Mouse (Mus musculus) embryonic stem cell, embryonic (primary cell): Measurements from ENCODE around the gene Cux1.

Source experiments
- CTCF ChIA-PET, 4 experiments: fragments of 300-600 bp in 2 of 4; fragments of 350-600 bp in 2 of 4; sonication (Branson Sonifier 250); formaldehyde crosslinking; loops; one replicate each; lab custom pipeline; 2022; ENCODE audit warnings: inconsistent platforms in 2 of 4; lab: Charles Lee
- POLR2A ChIA-PET, 4 experiments: fragments of 300-600 bp in 2 of 4; fragments of 350-600 bp in 2 of 4; sonication (Branson Sonifier 250); formaldehyde crosslinking; loops; one replicate each; lab custom pipeline; 2022; ENCODE audit warnings: antibody characterized with exemption in 4 of 4, inconsistent platforms in 1 of 4; lab: Charles Lee

The Cux1 gene

GRCm38 (mm10) chr5:136557446-136557845, 9.8 kb downstream of the Cux1 start:
- CTCF ChIA-PET, result interaction anchor here in 3 of 4 experiments (0.6 to 1.0 kb wide), 3 partner anchors 8 to 107 kb away, joined by 3 to 5 read pairs (median 4); no protein-coding TSS in a partner anchor
- POLR2A ChIA-PET, result interaction anchor here in 3 of 4 experiments (0.5 to 1.8 kb wide), 5 partner anchors 32 to 151 kb away, joined by 3 to 5 read pairs (median 4); no protein-coding TSS in a partner anchor

DNA sequence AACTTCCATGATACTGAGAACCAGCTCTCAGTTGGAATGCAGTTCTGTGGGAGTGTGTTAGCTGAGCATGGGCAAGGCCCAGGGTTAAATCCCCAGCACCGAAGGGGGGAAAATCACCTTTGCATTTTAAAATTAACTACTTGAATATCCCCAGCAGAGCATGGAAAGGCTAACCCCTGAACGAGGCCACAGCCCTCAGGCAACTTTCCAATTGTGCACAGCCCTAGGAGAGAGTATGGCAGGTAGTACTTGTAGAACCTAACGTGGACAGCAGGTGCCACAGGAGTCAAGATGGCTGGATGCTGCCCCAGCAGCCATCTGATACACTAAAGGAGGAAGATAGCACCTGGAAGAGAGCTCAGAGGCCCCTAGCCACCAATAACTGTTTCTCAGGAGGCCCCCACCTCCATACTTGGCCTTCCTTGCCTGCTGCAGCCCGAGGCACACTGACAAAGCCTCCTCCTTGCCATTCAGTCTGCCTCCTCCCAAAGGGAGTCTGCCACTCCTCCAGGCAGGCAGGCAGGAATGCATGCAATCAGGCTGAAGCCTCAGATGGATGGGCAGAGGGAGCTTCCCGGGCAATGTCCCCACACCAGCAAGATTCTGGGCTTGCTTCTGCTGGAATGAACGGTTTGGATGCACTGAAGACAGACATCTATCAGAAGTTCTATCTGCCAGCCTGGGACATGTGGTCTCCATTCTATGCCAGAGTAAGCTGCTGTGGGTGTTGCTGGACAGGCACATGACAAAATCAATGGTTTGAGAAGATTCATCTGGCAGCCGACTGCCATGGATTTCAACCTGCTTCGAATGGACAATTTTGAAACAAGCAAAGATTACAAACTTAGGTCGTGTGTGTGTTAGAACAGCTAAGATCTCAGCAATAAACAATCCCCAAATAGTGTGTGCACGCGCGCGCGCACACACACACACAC, 10.7 kb downstream of the Cux1 start:
- ChIA-PET CTCF (interaction anchor here in 2 of 4 experiments (0.6 to 0.8 kb wide), 2 partner anchors 9 to 35 kb away, joined by 4 to 5 read pairs; no protein-coding TSS in a partner anchor), POLR2A (interaction anchor here in 3 of 4 experiments (0.5 to 1.8 kb wide), 8 partner anchors 22 to 152 kb away, joined by 3 to 5 read pairs (median 3); no protein-coding TSS in a partner anchor)

- ChIA-PET CTCF (no interaction called here), POLR2A (interaction anchor here in 2 of 4 experiments (0.6 to 1.8 kb wide), 3 partner anchors 11 to 30 kb away, joined by 3 to 5 read pairs (median 3); no protein-coding TSS in a partner anchor)
These were observed 11.6 kb downstream of the Cux1 start for GRCm38 (mm10) chr5:136555703-136556102.

DNA sequence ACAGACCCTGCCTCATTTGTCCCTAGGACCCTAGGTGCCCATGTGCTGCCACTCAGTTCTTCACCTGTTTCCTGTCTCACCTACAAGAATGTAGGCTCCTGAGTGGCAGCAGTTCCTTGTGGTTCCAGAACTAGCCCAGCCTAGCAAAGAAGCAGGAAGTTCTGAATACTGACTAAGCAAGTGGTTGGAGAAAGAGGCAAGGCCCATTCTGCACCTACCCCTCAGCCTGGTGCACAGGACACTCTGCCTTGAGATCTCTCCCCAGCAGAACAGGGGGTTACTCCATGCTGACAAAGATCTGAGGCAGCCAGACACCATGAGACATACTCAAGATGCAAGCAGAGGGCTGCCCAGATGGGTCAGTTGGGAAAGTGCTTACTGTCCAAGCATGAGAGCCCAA, 14.5 kb downstream of the Cux1 start:
- ChIA-PET CTCF (no interaction called here), POLR2A (no interaction called here)

DNA sequence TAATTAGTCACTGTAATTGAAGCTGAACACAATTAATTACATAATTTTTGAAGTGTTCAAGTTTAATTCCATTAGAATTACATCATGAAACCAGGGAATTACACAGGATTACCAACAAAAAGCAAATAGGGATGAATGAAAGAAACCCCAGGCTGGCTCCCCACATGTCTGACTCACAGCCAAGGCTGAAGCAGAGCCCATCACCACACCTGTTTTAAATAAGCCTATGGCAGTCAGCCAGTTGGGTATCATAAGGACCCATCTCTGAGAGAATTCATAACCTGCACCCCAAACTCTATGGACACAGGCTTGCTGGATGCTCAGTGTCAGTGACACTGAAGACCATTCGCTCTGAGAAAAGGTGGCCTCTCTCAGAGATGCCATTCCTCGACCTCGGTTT, 15.2 kb downstream of the Cux1 start:
- POLR2A ChIA-PET, result interaction anchor here in 2 of 4 experiments (0.8 to 1.6 kb wide), 2 partner anchors 13 to 18 kb away, joined by 3 to 4 read pairs; no protein-coding TSS in a partner anchor
- CTCF ChIA-PET, result interaction anchor here in 1 of 4 experiments (0.6 kb wide), 1 partner anchor 128 kb away, joined by 4 read pairs; no protein-coding TSS in a partner anchor

DNA sequence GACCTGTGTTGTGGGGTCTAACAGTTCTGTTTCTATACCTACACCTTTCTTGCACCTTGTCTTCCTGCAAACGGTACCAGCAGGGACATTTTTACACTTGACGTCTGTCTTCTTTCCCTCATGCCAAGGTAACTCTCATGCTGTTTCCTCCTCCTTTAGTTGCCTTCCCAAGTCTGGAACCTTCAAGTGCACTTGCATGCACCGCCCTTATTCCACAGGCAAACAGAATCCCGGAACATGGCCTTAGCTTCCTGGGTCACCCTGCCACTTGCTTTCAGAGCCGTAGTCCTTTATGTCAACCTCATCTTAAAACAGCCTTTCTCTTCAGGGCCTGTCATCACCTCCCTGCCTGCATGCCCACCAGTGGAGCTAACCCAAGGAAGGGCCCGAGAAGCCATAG, 15.7 kb downstream of the Cux1 start:
- ChIA-PET CTCF (interaction anchor here in 1 of 4 experiments (0.5 kb wide), 1 partner anchor 22 kb away, joined by 6 read pairs; no protein-coding TSS in a partner anchor), POLR2A (interaction anchor here in 2 of 4 experiments (0.5 to 1.6 kb wide), 4 partner anchors 10 to 18 kb away, joined by 3 to 4 read pairs (median 3); no protein-coding TSS in a partner anchor)

- ChIA-PET POLR2A (interaction anchor here in 1 of 4 experiments (0.9 to 1.6 kb wide), 2 partner anchors 14 to 17 kb away, joined by 3 to 4 read pairs; no protein-coding TSS in a partner anchor), CTCF (interaction anchor here in 1 of 4 experiments (0.6 kb wide), 1 partner anchor 313 kb away, joined by 3 read pairs; no protein-coding TSS in a partner anchor)
These were observed 16.6 kb downstream of the Cux1 start for GRCm38 (mm10) chr5:136550726-136551125.

DNA sequence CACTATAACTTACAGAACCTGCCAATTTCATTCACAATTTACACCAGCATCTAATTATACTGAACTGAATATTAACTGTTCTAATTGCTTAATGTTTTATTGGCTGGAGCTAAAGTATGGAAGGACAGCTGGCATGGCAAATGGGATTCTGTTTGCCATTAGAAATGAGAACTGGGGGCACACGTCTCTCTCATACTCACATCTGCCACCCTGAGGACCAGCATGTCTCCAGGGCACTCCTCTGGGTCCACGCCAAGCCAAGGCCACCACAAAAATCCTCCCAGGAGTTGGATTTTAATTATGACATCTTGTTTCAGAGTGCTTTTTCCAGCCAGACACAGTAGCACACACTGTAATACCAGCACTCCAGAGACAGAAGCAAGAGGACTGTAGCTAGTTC, 18.5 kb downstream of the Cux1 start:
- ChIA-PET CTCF (interaction anchor here in 1 of 4 experiments (0.9 kb wide), 1 partner anchor 75 kb away, joined by 3 read pairs; no protein-coding TSS in a partner anchor), POLR2A (interaction anchor here in 2 of 4 experiments (1.4 to 2.7 kb wide), 4 partner anchors 11 to 14 kb away, joined by 3 to 9 read pairs (median 6); no protein-coding TSS in a partner anchor)

GRCm38 (mm10) chr5:136545061-136545460, 22.2 kb downstream of the Cux1 start:
- ChIA-PET POLR2A (interaction anchor here in 1 of 4 experiments (0.6 to 1.6 kb wide), 7 partner anchors 9 to 386 kb away, joined by 3 to 6 read pairs (median 4); no protein-coding TSS in a partner anchor), CTCF (interaction anchor here in 1 of 4 experiments (0.6 kb wide), 1 partner anchor 166 kb away, joined by 3 read pairs; no protein-coding TSS in a partner anchor)

DNA sequence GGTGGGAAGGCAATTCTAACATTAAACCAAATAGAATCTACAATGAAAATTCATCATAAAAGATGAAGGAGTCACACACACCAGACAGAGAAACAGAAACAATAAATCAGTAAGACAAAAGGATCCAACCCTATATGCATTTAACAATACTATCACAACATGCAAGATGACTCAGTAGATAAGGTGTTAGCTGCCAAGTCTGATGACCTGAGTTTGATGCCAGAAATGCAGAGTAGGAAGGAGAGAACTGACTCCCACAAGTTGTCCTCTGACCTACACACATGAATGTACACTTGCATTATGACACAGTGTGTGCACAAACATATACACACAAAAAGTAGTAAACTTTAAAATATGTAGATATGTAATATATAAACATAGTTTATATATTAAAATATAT, 24.1 kb downstream of the Cux1 start:
- ChIA-PET CTCF (no interaction called here), POLR2A (interaction anchor here in 1 of 4 experiments (1.4 kb wide), 1 partner anchor 14 kb away, joined by 3 read pairs; no protein-coding TSS in a partner anchor)

DNA sequence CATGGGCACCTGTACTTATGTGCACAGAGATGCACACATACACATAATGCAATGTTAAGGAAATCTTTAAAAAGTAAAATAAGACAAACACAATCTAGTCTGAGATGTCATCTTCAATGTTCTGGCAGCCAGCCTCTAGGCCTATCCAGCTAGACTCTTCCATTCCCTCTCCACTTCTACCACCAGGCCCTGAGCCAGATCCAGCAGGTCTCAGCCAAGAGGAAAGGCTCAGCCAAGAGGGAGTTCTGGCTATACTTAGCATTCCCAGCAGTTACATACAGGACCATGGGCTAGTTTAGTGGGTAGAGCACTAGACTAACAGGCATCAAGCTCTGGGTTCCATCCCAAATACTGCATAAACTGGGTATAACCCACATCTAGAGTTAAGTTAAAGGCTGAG, 26.3 kb downstream of the Cux1 start:
- POLR2A ChIA-PET, result interaction anchor here in 1 of 4 experiments (0.6 kb wide), 2 partner anchors 11 to 21 kb away, joined by 3 read pairs; no protein-coding TSS in a partner anchor
- CTCF ChIA-PET, result no interaction called here

- POLR2A ChIA-PET, result interaction anchor here in 1 of 4 experiments (0.6 kb wide), 1 partner anchor 22 kb away, joined by 3 read pairs; no protein-coding TSS in a partner anchor
- CTCF ChIA-PET, result interaction anchor here in 1 of 4 experiments (0.6 kb wide), 2 partner anchors 287 to 473 kb away, joined by 3 read pairs; no protein-coding TSS in a partner anchor
These were observed 27.0 kb downstream of the Cux1 start for GRCm38 (mm10) chr5:136540055-136540838.

- ChIA-PET CTCF (interaction anchor here in 2 of 4 experiments (0.6 kb wide), 2 partner anchors 47 to 303 kb away, joined by 3 read pairs; no protein-coding TSS in a partner anchor), POLR2A (interaction anchor here in 2 of 4 experiments (0.6 to 2.8 kb wide), 5 partner anchors 9 to 901 kb away, joined by 3 to 10 read pairs (median 3); no protein-coding TSS in a partner anchor)
These were observed 30.5 kb downstream of the Cux1 start for GRCm38 (mm10) chr5:136536753-136537152.

- POLR2A ChIA-PET, result interaction anchor here in 2 of 4 experiments (0.6 to 2.8 kb wide), 5 partner anchors 9 to 901 kb away, joined by 3 to 10 read pairs (median 3); no protein-coding TSS in a partner anchor
- CTCF ChIA-PET, result interaction anchor here (0.6 to 1.8 kb wide), 4 partner anchors 48 to 304 kb away, joined by 3 to 4 read pairs (median 3); no protein-coding TSS in a partner anchor
These were observed 31.1 kb downstream of the Cux1 start for GRCm38 (mm10) chr5:136535976-136536725.

DNA sequence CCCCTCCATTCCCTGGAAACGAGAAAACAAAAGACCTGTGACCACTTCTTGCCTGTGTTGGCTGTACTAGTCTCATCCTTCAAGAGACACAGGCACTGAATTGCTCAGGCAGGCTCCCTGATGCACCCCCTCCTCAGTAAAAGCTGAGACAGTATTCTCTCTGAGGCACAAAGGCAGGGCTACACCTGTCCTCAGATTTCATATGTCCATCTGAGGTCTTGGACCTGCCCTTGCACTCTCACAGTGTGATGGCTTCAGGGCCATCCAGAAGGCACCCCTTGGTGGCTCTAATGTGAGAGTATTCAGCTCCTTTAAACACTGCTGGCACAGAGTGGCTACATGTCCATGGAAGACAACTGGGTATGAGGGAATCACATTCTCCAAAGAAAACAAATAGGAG, 32.1 kb downstream of the Cux1 start:
- POLR2A ChIA-PET, result interaction anchor here in 1 of 4 experiments (0.9 to 2.8 kb wide), 2 partner anchors 10 to 13 kb away, joined by 4 to 10 read pairs; no protein-coding TSS in a partner anchor
- CTCF ChIA-PET, result interaction anchor here in 3 of 4 experiments (0.6 to 1.8 kb wide), 4 partner anchors 33 to 841 kb away, joined by 3 to 4 read pairs (median 3); no protein-coding TSS in a partner anchor
